Mouse (Mus musculus) bone marrow, adult 2 months (tissue): ENCODE data around the gene Creb3.

ENCODE experiments used
- CTCF ChIP-seq: fragments of 200-500 bp; IDR thresholded peaks from 2 replicates; pipeline ENCODE4 v1.5.1; 2011; ENCODE audit warnings: low read length, control low read depth; ENCODE audit not compliant: control insufficient read depth, insufficient read depth
- POLR2A ChIP-seq: fragments of 200-500 bp; IDR thresholded peaks from 2 replicates; pipeline ENCODE4 v1.6.1; 2011; ENCODE audit warnings: low read depth, mild to moderate bottlenecking, control low read depth, low read length, borderline replicate concordance; ENCODE audit not compliant: control insufficient read depth

- no peak; the same call in 1 of the 2 replicates for TF ChIP-seq POLR2A
- TF ChIP-seq CTCF = no peak
Measured at GRCm38 (mm10) chr4:43558631-43559356, 3.3 kb upstream of the Creb3 start.
